Mouse (Mus musculus): ENCODE measurements around the gene Fbxw9. TPM values are rescaled to one million over a fixed set of nuclear protein-coding genes. Genes with fewer than 3 reads are reported as not detected.

Fbxw9 gene
- polyA plus RNA-seq, 1 experiment from 2014 or later = 27.4 TPM

DNA sequence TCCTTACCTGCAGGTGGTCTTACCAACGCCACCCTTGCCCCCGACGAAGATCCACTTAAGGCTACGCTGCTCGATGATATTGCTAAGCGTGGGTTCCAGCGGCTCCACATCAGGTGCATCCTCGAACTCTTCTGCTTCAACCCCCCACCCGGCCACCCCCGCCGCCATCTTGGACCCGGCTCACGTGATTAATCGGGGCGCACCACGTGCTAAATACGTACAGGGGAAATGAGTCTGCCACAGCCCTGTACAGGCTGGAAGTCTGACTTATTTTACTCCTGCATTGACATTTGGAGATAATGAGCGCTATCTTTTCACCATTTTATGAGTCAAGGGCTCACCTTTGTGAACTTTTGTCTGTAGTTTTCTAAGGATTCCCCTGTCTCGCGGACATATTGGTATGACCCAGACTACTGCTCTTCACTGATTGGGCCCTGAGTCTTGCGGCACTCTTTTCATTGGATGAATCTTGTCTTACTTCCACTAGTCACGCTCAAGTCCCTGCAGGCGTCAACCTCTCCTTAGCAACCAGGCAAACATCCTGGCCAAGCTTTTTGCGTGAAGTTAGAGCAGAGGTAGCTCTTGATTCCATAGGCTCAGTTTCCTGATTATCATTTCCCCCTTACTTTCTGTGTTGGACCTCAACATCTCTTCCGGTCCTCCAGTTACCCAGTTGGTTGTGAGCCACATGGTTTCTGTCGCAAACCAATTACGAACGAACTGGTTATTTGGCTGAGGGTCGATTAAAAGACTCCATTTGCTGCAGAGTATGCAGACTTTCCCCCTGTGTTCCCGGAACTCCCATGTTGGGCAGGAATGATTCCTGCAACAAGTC lies 34.5 kb upstream of the Fbxw9 start, which contains the start of gene Asna1:
Asna1 (minus strand) TSS at position 184 of the 835 bp plus-strand sequence.
- Histone ChIP-seq H3K4me2 (replicated peaks; ENCODE audit: low read depth, low read length) (peak within 1 kb of the TSS; percentile 94), H3K27ac (ENCODE audit: low read depth, low read length) (peak within 1 kb of the TSS; percentile 33), H3K36me3 (ENCODE audit: control insufficient read depth, insufficient read depth, low read length) (peaks cover 13% of the 10 kb centered on the region; the same call in 1 of the 2 replicates), H3K9ac (ENCODE audit: low read depth, low read length) (peak within 1 kb of the TSS; percentile 83), H3K4me1 (replicated peaks; ENCODE audit: control insufficient read depth, insufficient read depth, low read length) (peaks cover 10% of the 10 kb centered on the region), H3K9me3 (ENCODE audit: control insufficient read depth, low read length) (no peaks in the 10 kb centered on the region), H3K27me3 (ENCODE audit: control insufficient read depth, insufficient read depth, low read length) (no peaks in the 10 kb centered on the region), H3K4me3 (ENCODE audit: low read depth, low read length) (peak within 1 kb of the TSS; percentile 95)
- WGBS = 7% methylated on average over 30 of the region's 30 CpGs
- DNase-seq (ENCODE audit: low spot score) = peak; percentile 90
- ATAC-seq (ENCODE audit: low FRiP score) = peak; percentile 86

DNA sequence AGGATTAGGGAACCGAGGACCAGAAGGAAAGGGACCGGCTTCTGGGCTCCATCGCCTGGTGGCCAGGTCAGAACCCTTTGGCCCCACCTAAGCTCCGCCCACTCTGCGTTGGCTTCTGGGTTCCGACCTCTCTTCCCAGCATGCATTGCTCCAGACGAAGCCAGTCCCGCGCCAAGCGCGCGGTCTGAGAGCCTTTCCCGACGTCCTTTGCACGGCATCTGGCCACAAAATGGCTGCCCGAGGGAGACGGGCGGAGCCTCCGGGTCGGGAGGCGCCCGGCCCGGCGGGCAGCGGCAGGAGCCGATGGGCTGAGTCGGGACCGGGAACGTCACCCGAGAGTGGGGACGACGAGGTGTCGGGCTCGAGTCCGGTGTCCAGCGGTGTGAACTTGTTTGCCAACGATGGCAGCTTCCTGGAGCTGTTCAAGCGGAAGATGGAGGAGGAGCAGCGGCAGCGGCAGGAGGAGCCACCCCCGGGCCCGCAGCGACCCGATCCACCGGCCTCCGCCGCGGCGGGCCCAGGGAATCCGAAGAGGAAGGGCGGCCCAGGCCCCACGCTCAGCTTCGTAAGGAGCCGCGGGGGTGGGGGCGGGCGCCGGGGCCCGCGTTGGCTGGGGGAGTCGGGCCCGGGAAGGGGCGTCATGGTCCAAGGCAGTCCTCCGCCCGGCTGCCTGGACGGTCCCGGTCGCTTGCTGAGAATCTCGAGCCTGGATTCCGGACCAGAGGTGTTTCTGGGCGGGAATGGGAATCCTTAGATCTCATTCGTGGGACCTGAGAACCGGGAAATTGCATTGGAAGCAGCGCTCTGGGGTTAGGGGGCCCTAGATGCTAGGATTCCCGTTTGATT lies 33.0 kb upstream of the Fbxw9 start, which contains the start of gene Trir:
Trir (plus strand) TSS at position 154 of the 846 bp plus-strand sequence.
- ATAC-seq (ENCODE audit: low FRiP score) = peak; percentile 82
- H3K36me3 ChIP-seq (ENCODE audit: control insufficient read depth, insufficient read depth, low read length) = peaks cover 10% of the 10 kb centered on the region; the same call in 1 of the 2 replicates

DNA sequence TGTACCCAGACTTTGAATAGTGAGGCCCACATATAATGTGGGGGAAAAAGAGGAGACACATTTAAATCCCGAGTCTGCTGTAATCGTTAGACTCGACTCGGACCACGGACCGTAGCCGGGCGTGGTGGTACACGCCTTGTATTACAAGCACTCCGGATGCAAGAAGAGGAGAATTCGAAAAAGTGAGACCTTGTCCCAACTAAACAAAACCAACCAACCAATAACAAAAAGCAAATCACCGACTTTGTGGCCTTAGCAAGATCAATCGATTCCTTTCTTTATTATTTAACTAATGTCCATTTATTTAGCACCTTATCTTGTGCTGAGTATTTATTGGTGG lies 32.4 kb upstream of the Fbxw9 start:
- Histone ChIP-seq H3K9ac (ENCODE audit: low read depth, low read length) (peak overlapping the region; percentile 100), H3K4me1 (replicated peaks; ENCODE audit: control insufficient read depth, insufficient read depth, low read length) (peaks cover 10% of the 10 kb centered on the region), H3K4me2 (replicated peaks; ENCODE audit: low read depth, low read length) (peak overlapping the region; percentile 60), H3K9me3 (ENCODE audit: control insufficient read depth, low read length) (no peaks in the 10 kb centered on the region), H3K36me3 (ENCODE audit: control insufficient read depth, insufficient read depth, low read length) (peaks cover 8% of the 10 kb centered on the region; the same call in 1 of the 2 replicates), H3K27ac (ENCODE audit: low read depth, low read length) (peak overlapping the region; percentile 75; the same call in 1 of the 2 replicates), H3K27me3 (ENCODE audit: control insufficient read depth, insufficient read depth, low read length) (no peaks in the 10 kb centered on the region), H3K4me3 (ENCODE audit: low read depth, low read length) (peak overlapping the region; percentile 100)
- ATAC-seq (ENCODE audit: low FRiP score) = no peak
- 2% methylated on average over 13 of the region's 13 CpGs for WGBS
- peak; percentile 35 for DNase-seq (ENCODE audit: low spot score)

More for the DNA sequence above, 33.0 kb upstream of the Fbxw9 start, which contains the start of gene Trir:
- H3K9me3 ChIP-seq (ENCODE audit: control insufficient read depth, low read length) = no peaks in the 10 kb centered on the region
- H3K4me1 ChIP-seq (replicated peaks; ENCODE audit: control insufficient read depth, insufficient read depth, low read length) = peaks cover 10% of the 10 kb centered on the region
- H3K4me3 ChIP-seq (ENCODE audit: low read depth, low read length) = peak within 1 kb of the TSS; percentile 100
- peak within 1 kb of the TSS; percentile 94 for H3K4me2 ChIP-seq (replicated peaks; ENCODE audit: low read depth, low read length)
- peak within 1 kb of the TSS; percentile 75 for H3K27ac ChIP-seq (ENCODE audit: low read depth, low read length)
- WGBS = 0% methylated on average over 68 of the region's 75 CpGs
- DNase-seq (ENCODE audit: low spot score) = peak; percentile 98
- peak within 1 kb of the TSS; percentile 100 for H3K9ac ChIP-seq (ENCODE audit: low read depth, low read length)
- H3K27me3 ChIP-seq (ENCODE audit: control insufficient read depth, insufficient read depth, low read length) = no peaks in the 10 kb centered on the region

DNA sequence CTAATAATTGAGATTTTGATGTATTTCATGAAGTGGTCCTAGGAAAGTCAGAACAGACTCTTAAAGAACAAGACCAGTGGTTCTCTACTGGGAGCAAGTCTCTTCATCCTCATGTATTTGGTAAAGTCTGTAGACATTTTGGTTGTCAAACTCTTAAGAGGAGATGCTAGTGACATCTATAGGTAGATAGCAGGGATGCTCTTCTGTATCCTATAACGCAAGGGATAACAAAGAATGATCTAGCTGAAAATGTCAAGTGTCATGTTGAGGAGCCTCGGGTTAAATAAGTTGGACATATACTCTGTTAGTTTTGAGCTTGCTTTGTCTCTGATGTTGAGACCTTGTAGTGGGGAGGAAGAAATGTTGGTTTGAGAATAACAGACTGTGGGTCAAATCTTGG lies 31.9 kb upstream of the Fbxw9 start:
- Histone ChIP-seq H3K4me1 (replicated peaks; ENCODE audit: control insufficient read depth, insufficient read depth, low read length) (peaks cover 10% of the 10 kb centered on the region), H3K9me3 (ENCODE audit: control insufficient read depth, low read length) (no peaks in the 10 kb centered on the region), H3K4me3 (ENCODE audit: low read depth, low read length) (peak overlapping the region; percentile 100), H3K27ac (ENCODE audit: low read depth, low read length) (no peak overlapping the region), H3K27me3 (ENCODE audit: control insufficient read depth, insufficient read depth, low read length) (no peaks in the 10 kb centered on the region), H3K36me3 (ENCODE audit: control insufficient read depth, insufficient read depth, low read length) (peaks cover 8% of the 10 kb centered on the region; the same call in 1 of the 2 replicates), H3K4me2 (replicated peaks; ENCODE audit: low read depth, low read length) (peak overlapping the region; percentile 60), H3K9ac (ENCODE audit: low read depth, low read length) (peak overlapping the region; percentile 100)
- DNase-seq (ENCODE audit: low spot score) (no peak), ATAC-seq (ENCODE audit: low FRiP score) (no peak)
- 27% methylated on average over 2 of the region's 2 CpGs for WGBS

DNA sequence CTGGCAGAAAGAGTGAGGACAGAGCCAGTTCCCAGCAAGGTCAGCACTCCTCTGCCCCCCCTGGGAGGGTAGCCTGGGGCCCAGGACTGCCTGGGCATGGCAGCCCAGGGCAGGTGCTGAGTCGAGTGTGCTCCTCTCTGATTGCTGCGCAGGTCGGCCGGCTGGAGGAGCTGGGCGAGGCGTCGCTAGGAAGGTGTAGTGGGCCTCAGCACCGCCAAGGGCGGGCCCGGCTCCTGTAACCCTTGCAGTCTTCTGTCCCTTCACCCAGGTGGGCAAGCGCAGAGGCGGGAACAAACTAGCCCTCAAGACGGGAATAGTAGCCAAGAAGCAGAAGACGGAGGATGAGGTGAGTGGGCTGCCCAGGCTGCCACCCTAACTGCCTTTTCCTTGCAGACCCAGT lies 30.6 kb upstream of the Fbxw9 start:
- 0 out of 2 replicates have a peak, but pooled peaks cover 5% of the 10 kb centered on the region for H3K36me3 ChIP-seq (ENCODE audit: control insufficient read depth, insufficient read depth, low read length)
- H3K27me3 ChIP-seq (ENCODE audit: control insufficient read depth, insufficient read depth, low read length) = no peaks in the 10 kb centered on the region
- H3K4me3 ChIP-seq (ENCODE audit: low read depth, low read length) = no peak overlapping the region
- no peak overlapping the region for H3K9ac ChIP-seq (ENCODE audit: low read depth, low read length)
- ATAC-seq (ENCODE audit: low FRiP score) (no peak), DNase-seq (ENCODE audit: low spot score) (no peak)
- 90% methylated on average over 14 of the region's 14 CpGs for WGBS
- H3K4me1 ChIP-seq (replicated peaks; ENCODE audit: control insufficient read depth, insufficient read depth, low read length) = peaks cover 10% of the 10 kb centered on the region
- peak overlapping the region; percentile 60; the same call in 1 of the 2 replicates for H3K4me2 ChIP-seq (replicated peaks; ENCODE audit: low read depth, low read length)
- no peaks in the 10 kb centered on the region for H3K9me3 ChIP-seq (ENCODE audit: control insufficient read depth, low read length)
- H3K27ac ChIP-seq (ENCODE audit: low read depth, low read length) = no peak overlapping the region

DNA sequence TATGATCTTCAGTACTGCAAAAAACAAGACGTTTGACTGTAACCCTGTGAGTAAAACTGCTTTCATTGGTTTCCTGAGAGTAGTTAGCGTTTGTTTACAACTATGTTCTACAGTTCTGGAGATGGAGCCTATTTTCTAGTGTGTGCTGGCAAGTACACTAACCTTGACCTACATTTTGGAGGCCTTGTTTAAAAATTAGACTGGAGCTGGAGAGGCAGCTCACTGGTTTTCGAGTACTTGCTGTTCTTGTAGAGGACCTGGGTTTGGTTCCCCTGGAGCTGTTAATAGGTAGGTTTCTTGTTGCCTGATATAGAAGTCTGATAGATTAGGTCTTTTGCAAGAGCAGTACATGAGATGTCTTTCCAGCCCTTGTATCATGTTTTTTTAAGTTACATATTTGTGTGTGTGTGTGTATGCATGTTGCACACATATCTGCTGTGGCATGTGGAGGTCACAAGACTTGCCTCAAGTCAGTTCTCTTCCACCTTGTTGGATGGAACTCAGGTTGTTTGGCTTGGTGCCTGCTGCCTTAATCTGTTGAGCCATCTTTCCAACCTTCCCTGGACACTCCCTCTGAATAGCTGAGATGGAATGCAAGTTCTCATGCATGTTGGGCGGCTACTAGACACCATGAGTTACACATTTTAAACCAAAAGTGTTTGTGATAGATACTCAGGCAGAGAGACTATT lies 27.1 kb upstream of the Fbxw9 start:
- Histone ChIP-seq H3K4me2 (replicated peaks; ENCODE audit: low read depth, low read length) (no peak overlapping the region), H3K9me3 (ENCODE audit: control insufficient read depth, low read length) (no peaks in the 10 kb centered on the region), H3K4me1 (replicated peaks; ENCODE audit: control insufficient read depth, insufficient read depth, low read length) (peaks cover 12% of the 10 kb centered on the region), H3K27ac (ENCODE audit: low read depth, low read length) (no peak overlapping the region), H3K27me3 (ENCODE audit: control insufficient read depth, insufficient read depth, low read length) (no peaks in the 10 kb centered on the region), H3K9ac (ENCODE audit: low read depth, low read length) (no peak overlapping the region), H3K4me3 (ENCODE audit: low read depth, low read length) (no peak overlapping the region), H3K36me3 (ENCODE audit: control insufficient read depth, insufficient read depth, low read length) (0 out of 2 replicates have a peak, but pooled peaks cover 5% of the 10 kb centered on the region)
- ATAC-seq (ENCODE audit: low FRiP score) = no peak
- no peak for DNase-seq (ENCODE audit: low spot score)
- 87% methylated on average over 4 of the region's 4 CpGs for WGBS

DNA sequence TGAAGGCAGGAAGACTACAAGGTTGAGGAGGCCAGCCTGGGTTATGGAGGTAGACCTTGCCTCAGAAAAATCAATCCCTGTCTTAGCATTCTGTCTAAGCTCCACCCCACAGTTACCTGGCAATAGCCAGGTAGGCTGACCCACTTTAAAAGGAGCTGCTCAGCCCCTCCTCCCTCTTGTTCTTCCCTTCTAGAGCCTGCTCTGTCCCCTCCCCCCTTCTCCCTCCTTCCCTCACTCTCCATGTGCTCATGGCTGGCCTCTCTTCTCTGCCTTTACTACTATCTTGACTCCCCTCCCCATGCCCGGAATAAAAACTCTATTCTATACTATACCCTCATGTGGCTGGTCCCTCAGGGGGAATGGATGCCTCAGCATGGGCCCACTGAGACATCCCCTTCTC lies 26.0 kb upstream of the Fbxw9 start:
- 0 out of 2 replicates have a peak, but pooled peaks cover 5% of the 10 kb centered on the region for H3K36me3 ChIP-seq (ENCODE audit: control insufficient read depth, insufficient read depth, low read length)
- H3K4me2 ChIP-seq (replicated peaks; ENCODE audit: low read depth, low read length) = no peak overlapping the region
- H3K9ac ChIP-seq (ENCODE audit: low read depth, low read length) = no peak overlapping the region
- ATAC-seq (ENCODE audit: low FRiP score) (no peak), DNase-seq (ENCODE audit: low spot score) (no peak)
- peaks cover 8% of the 10 kb centered on the region; the same call in 1 of the 2 replicates for H3K4me1 ChIP-seq (replicated peaks; ENCODE audit: control insufficient read depth, insufficient read depth, low read length)
- no peaks in the 10 kb centered on the region for H3K9me3 ChIP-seq (ENCODE audit: control insufficient read depth, low read length)
- no peaks in the 10 kb centered on the region for H3K27me3 ChIP-seq (ENCODE audit: control insufficient read depth, insufficient read depth, low read length)
- H3K4me3 ChIP-seq (ENCODE audit: low read depth, low read length) = no peak overlapping the region
- no peak overlapping the region for H3K27ac ChIP-seq (ENCODE audit: low read depth, low read length)
- WGBS = 60% methylated on average over 1 of the region's 1 CpGs

DNA sequence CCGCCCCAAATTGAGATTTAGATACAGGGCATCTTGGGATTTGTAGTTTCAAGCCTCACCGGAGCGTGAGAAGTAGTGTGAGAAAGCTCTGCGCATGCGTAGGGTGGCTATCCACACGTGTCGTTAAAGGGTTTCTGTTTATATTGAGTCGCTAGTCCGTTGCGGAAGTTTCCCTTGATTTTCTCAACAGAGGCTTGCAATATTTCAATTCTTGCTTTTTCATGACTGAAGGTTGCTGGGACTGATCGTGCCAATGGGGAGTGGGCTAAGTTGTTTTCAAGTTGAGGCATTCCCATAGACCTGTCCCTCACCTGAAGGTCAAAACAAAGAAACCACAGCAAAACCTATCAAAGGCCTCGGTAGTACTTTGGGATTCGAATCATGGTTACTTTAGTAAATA lies 25.1 kb upstream of the Fbxw9 start:
- Histone ChIP-seq H3K4me1 (replicated peaks; ENCODE audit: control insufficient read depth, insufficient read depth, low read length) (peaks cover 6% of the 10 kb centered on the region; the same call in 1 of the 2 replicates), H3K9ac (ENCODE audit: low read depth, low read length) (no peak overlapping the region), H3K4me2 (replicated peaks; ENCODE audit: low read depth, low read length) (peak overlapping the region; percentile 89), H3K4me3 (ENCODE audit: low read depth, low read length) (peak overlapping the region; percentile 79; the same call in 1 of the 2 replicates), H3K36me3 (ENCODE audit: control insufficient read depth, insufficient read depth, low read length) (0 out of 2 replicates have a peak, but pooled peaks cover 2% of the 10 kb centered on the region), H3K9me3 (ENCODE audit: control insufficient read depth, low read length) (no peaks in the 10 kb centered on the region), H3K27ac (ENCODE audit: low read depth, low read length) (no peak overlapping the region), H3K27me3 (ENCODE audit: control insufficient read depth, insufficient read depth, low read length) (no peaks in the 10 kb centered on the region)
- no peak for ATAC-seq (ENCODE audit: low FRiP score)
- peak; percentile 80 for DNase-seq (ENCODE audit: low spot score)
- WGBS = 4% methylated on average over 13 of the region's 13 CpGs

Measured in hindbrain, embryonic 11.5 days (tissue).